Mouse (Mus musculus) E14TG2a.4 (cell line): Measurements from ENCODE around the gene Epn2.

Experiments used
- H3K27me3 ChIP-seq: 2 replicates; pipeline ENCODE4 v1.6.1; 2014; ENCODE audit warnings: low read length, control low read depth; ENCODE audit not compliant: insufficient read depth
- H3K36me3 ChIP-seq: 2 replicates; pipeline ENCODE4 v1.6.1; 2014; ENCODE audit warnings: low read length, control low read depth; ENCODE audit not compliant: insufficient read depth
- H3K4me1 ChIP-seq: replicated peaks from 2 replicates; pipeline ENCODE4 v1.6.1; 2014; ENCODE audit warnings: low read depth, low read length, control low read depth
- H3K4me3 ChIP-seq: replicated peaks from 2 replicates; pipeline ENCODE4 v1.5.1; 2014; ENCODE audit warnings: mild to moderate bottlenecking, low read length
- H3K9me3 ChIP-seq: 2 replicates; pipeline ENCODE4 v1.6.1; 2014; ENCODE audit warnings: low read length, control low read depth
- CTCF ChIP-seq: conservative IDR thresholded peaks from 2 replicates; pipeline ENCODE4 v1.5.1; 2014; ENCODE audit warnings: low read length
- NANOG ChIP-seq: IDR thresholded peaks from 2 replicates; pipeline ENCODE4 v1.6.1; 2014; ENCODE audit warnings: borderline replicate concordance, low read length, mixed read lengths
- POU5F1 ChIP-seq: IDR thresholded peaks from 2 replicates; pipeline ENCODE4 v1.6.1; 2014; ENCODE audit warnings: low read length, borderline replicate concordance

Epn2 gene

DNA sequence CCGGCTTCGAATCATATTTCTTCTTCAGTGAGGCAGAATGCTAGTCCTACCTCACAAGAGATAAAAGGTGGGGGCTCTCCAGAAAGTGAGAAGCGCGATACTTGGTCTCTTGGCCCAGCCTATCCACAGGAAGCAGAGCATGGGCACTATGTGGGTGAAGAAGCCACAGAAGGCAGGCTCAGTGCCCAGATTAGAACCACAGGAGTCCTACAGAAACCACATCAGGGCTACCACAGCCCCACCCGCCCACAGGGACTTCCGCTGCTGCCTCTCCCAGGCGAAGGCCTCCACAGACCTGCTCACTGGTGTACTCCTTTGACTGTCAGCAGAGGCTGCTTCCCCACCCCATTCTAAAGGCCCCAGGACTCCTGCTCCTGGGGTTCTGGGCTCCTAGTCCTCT, 23.2 kb upstream of the Epn2 start:
- Histone ChIP-seq H3K4me1 (peaks cover 7% of the 10 kb centered on the region; the same call in 1 of the 2 replicates), H3K27me3 (peaks cover 34% of the 10 kb centered on the region), H3K36me3 (no peaks in the 10 kb centered on the region), H3K4me3 (no peak overlapping the region), H3K9me3 (peaks cover 17% of the 10 kb centered on the region)
- TF ChIP-seq CTCF: no peak
- no peak for TF ChIP-seq NANOG
- TF ChIP-seq POU5F1: no peak

DNA sequence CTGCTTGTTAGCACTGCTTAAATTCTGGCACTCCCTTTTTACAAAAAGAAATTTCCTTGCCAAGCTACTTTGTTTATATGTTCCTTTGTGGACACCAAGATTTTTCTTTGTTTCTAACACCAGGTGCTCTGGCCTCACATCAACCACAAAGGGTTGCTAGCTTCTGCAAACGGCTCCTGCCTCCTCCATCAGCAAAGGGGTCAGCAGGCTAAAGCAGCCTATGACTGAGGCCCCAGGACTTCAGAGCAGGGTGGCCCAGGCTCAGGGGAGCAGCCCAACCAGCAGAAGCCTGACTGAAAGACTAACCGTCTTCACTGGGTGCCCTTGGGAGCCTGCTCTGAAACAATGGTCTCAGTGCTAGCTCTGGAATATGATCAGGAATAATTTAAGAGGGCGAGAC, 22.0 kb upstream of the Epn2 start:
- H3K27me3 ChIP-seq: peaks cover 35% of the 10 kb centered on the region
- no peaks in the 10 kb centered on the region for H3K36me3 ChIP-seq
- H3K9me3 ChIP-seq: peaks cover 11% of the 10 kb centered on the region
- no peak for TF ChIP-seq POU5F1
- no peak for TF ChIP-seq CTCF
- TF ChIP-seq NANOG: no peak
- H3K4me1 ChIP-seq: peaks cover 7% of the 10 kb centered on the region; the same call in 1 of the 2 replicates
- no peak overlapping the region for H3K4me3 ChIP-seq

DNA sequence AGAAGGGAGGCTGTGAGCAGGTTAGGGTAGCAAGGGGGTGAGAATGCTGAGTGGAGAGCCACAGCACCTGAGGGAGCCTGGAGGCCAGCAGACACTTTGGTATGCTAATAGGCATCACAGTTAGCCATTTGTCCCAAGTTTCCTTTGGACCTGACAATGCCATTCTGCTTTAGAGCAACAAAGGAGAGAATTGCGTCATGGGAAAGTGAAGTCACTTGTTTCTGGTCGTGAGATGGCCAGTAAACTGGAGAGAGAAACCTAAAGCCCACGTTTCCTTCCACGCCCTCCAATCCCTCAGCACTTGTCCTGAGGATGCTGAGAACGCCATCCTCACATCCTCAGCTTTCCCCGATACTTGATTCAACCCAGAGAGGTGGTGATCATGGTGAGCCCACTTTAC, 18.9 kb upstream of the Epn2 start:
- H3K4me3 ChIP-seq: no peak overlapping the region
- TF ChIP-seq POU5F1 (no peak), NANOG (no peak), CTCF (no peak)
- peaks cover 7% of the 10 kb centered on the region; the same call in 1 of the 2 replicates for H3K4me1 ChIP-seq

DNA sequence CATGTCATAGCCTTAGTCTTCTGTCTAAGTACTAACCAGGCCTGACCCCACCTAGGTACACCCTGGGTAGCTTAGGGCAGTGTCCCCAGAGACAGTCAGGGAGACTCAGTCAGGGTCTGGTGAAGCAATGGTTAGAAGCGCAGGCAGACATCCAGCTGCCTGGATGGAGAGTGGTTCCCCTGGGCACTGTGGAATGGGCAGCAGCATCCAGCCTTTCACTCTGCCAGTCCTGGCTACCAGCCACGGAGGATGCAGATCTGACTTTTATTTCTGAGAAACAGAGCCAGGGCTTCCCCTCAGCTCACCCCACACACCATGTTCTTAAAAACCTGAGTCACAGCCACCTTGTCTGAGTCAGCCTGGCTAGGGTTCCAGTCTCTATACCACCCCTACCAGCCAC, 18.0 kb upstream of the Epn2 start:
- peaks cover 16% of the 10 kb centered on the region for H3K9me3 ChIP-seq
- no peaks in the 10 kb centered on the region for H3K36me3 ChIP-seq
- H3K4me1 ChIP-seq: peaks cover 7% of the 10 kb centered on the region; the same call in 1 of the 2 replicates
- no peak overlapping the region for H3K4me3 ChIP-seq
- no peak for TF ChIP-seq POU5F1
- TF ChIP-seq NANOG: no peak
- TF ChIP-seq CTCF: no peak
- peaks cover 31% of the 10 kb centered on the region for H3K27me3 ChIP-seq

More for the DNA sequence above, 18.9 kb upstream of the Epn2 start:
- Histone ChIP-seq H3K36me3 (no peaks in the 10 kb centered on the region), H3K27me3 (peaks cover 35% of the 10 kb centered on the region), H3K9me3 (peaks cover 7% of the 10 kb centered on the region)

DNA sequence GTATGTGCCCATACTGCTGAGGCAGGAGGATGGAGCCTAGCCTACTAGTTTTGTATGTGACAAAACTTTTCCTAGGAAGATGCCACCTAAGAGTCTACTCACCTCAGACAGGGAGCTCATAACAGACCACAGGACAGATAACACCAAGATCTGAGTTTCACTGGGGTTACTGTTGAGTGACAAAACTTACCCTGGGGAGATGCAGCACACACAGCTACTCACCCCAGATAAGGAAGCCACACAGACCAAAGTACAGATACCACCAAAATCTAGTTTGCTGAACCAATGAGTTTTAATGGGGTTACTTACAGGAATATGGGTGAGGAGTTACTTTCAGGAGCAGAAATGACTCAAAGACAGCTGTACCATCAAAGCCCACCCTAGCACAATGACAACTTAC, 13.6 kb upstream of the Epn2 start:
- Histone ChIP-seq H3K36me3 (no peaks in the 10 kb centered on the region), H3K9me3 (peaks cover 18% of the 10 kb centered on the region), H3K27me3 (0 out of 2 replicates have a peak, but pooled peaks cover 5% of the 10 kb centered on the region), H3K4me3 (no peak overlapping the region), H3K4me1 (no peaks in the 10 kb centered on the region)
- TF ChIP-seq POU5F1 (no peak), CTCF (no peak), NANOG (no peak)

DNA sequence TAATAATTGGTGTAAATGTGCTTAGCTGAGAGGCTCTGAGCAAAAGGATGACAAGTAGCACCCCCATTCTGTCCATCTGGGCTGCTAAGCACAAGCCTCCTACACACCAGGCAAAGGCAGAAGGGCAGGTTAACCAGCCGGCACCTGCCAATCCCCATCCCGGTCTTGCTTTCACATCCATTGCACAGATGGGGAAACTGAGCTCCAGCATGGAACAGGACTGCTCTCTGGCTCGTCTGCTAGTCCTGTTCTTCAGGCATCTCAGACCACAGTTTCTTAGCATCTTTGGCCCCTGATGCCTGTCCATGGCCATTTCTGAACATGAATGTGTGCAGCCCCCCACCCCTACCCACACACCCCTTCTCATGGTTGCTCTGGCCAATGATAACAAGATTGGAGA, 12.6 kb upstream of the Epn2 start:
- Histone ChIP-seq H3K9me3 (peaks cover 18% of the 10 kb centered on the region), H3K27me3 (no peaks in the 10 kb centered on the region), H3K4me1 (peaks cover 5% of the 10 kb centered on the region), H3K36me3 (no peaks in the 10 kb centered on the region), H3K4me3 (no peak overlapping the region)
- TF ChIP-seq CTCF (no peak), POU5F1 (no peak), NANOG (no peak)

DNA sequence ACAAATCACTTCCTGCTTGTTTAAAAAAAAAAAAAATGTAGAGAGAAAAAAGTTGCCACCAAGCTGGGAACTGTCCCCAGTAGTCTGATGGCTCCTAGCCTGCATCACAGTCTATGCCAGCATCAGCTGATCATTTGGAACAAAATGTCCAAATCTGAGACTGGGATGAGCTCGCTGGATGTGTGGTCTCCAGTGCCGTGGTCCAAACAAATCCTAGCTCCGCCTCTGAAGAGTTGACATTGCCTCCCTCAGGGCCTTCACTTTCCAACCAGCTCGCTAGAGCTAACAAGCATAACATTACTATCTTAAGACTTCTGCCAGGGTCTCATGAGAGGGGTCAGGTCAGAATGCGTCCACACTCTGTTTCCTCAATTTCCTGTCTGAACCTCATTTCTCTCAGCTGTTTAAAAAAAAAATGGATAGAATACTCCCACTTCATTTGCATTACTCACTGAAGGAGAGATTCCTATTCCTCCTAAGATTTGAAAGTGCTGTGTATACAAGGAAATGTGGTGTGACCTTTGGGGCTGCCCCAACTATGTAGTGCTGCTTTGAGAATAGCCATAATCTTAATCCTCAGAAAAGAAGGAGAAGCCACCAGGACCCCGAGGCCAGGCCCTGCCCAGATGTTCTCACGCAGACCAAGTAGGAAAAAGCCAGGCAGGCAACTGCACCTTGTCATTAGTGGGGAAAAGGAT, 11.2 kb upstream of the Epn2 start:
- Histone ChIP-seq H3K4me1 (peaks cover 15% of the 10 kb centered on the region), H3K4me3 (no peak overlapping the region), H3K27me3 (no peaks in the 10 kb centered on the region), H3K9me3 (peaks cover 13% of the 10 kb centered on the region), H3K36me3 (no peaks in the 10 kb centered on the region)
- TF ChIP-seq CTCF (no peak), NANOG (no peak), POU5F1 (no peak)

DNA sequence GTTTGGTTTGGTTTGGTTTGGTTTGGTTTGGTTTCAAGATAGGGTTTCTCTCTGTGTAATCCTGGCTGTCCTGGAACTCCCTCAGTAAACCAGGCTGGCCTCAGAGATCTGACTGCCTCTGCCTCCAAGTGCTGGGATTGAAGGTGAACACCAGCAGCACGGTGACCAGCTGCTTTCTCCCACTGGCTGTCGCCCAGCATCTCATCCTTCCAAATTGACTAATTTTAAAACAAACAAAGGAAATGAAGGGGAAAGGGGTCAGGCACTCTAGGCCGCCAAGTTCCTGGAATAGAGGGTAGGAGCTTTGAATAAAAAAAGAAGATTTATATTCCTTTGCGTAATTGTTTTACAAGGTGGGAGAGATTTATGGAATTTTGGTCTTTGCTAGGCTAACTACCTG, 5.9 kb upstream of the Epn2 start:
- no peaks in the 10 kb centered on the region for H3K9me3 ChIP-seq
- TF ChIP-seq NANOG (no peak), CTCF (no peak), POU5F1 (no peak)
- H3K36me3 ChIP-seq: no peaks in the 10 kb centered on the region

DNA sequence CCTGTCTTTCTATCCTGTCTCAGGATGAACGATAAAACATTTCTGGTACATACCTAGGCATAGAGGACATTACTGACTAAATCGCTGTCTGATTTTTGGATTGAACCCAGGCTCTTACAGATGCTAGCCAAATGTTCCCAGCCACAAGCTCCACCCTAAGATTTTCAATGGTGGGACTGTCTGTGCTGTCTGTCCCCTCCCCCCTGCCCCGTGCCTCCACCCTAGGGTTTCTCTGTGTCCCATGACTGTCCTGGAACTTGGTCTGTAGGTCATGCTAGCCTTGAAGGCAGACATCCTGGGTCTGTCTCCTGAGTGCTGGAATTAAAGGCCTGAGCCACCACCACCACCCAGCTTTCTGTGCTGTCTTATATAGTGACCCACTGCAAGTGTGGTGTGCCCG, 5.3 kb upstream of the Epn2 start:
- H3K4me3 ChIP-seq: peak overlapping the region; percentile 51
- no peak for TF ChIP-seq NANOG
- no peak for TF ChIP-seq CTCF
- no peak for TF ChIP-seq POU5F1
- H3K9me3 ChIP-seq: no peaks in the 10 kb centered on the region

More for the DNA sequence above, 5.9 kb upstream of the Epn2 start:
- no peak overlapping the region for H3K4me3 ChIP-seq
- H3K27me3 ChIP-seq: no peaks in the 10 kb centered on the region
- peaks cover 46% of the 10 kb centered on the region for H3K4me1 ChIP-seq

More for the DNA sequence above, 5.3 kb upstream of the Epn2 start:
- Histone ChIP-seq H3K27me3 (no peaks in the 10 kb centered on the region), H3K36me3 (no peaks in the 10 kb centered on the region), H3K4me1 (peaks cover 52% of the 10 kb centered on the region)
